Mouse (Mus musculus) embryonic facial prominence, embryonic 10.5 days (tissue): ENCODE results near the gene Ear6. TPM values are rescaled to one million over a fixed set of nuclear protein-coding genes. Genes with fewer than 3 reads are reported as not detected.

Source experiments
- DNase-seq: peaks from one replicate; pipeline ENCODE4 v3.0.0-alpha.2; 2017; ENCODE audit warnings: low spot score
- H3K27ac ChIP-seq: fragments of 300-500 bp; sonication (generic); replicated peaks from 2 replicates; pipeline ENCODE4 v1.5.1; 2016; ENCODE audit warnings: mild to moderate bottlenecking
- H3K27me3 ChIP-seq: fragments of 300-500 bp; sonication (generic); replicated peaks from 2 replicates; pipeline ENCODE4 v1.6.1; 2016; ENCODE audit warnings: low read depth, mild to moderate bottlenecking; ENCODE audit not compliant: poor library complexity, severe bottlenecking
- H3K36me3 ChIP-seq: fragments of 300-500 bp; sonication (generic); replicated peaks from 2 replicates; pipeline ENCODE4 v1.6.1; 2016; ENCODE audit warnings: mild to moderate bottlenecking, moderate library complexity
- H3K4me1 ChIP-seq: fragments of 300-500 bp; sonication (generic); 2 replicates; pipeline ENCODE4 v1.6.1; 2016
- H3K4me3 ChIP-seq: fragments of 300-500 bp; sonication (generic); 2 replicates; pipeline ENCODE4 v1.5.1; 2016; ENCODE audit warnings: mild to moderate bottlenecking, moderate library complexity
- H3K9me3 ChIP-seq: fragments of 300-500 bp; sonication (generic); 2 replicates; pipeline ENCODE4 v1.6.1; 2016; ENCODE audit warnings: mild to moderate bottlenecking
- WGBS: fragments of 180-500 bp; shearing (Covaris S2); methylation state at CpG from one replicate; pipeline ENCODE4 v1.1.7; 2016; 5-methylcytosine and 5-hydroxymethylcytosine counted together
- microRNA-seq: library from miRNA; unstranded; fragments of <30 nt; microRNA quantifications from one replicate; pipeline ENCODE4, GENCODE M21; 2017
- polyA plus RNA-seq: library from polyadenylated mRNA; unstranded; fragments of >200 nt; fragmentation: Nextera tagmentation; extraction: Ambion mirVana; gene quantifications from 2 replicates; pipeline ENCODE4 v1.2.1, GENCODE M21; 2016

Ear6 gene
- polyA plus RNA-seq, 1 experiment from 2014 or later: not detected

GRCm38 (mm10) chr14:51896539-51897170 is 43.2 kb downstream of the Ear6 start:
- DNase-seq: no peak
- Histone ChIP-seq H3K27ac (no peak overlapping the region), H3K36me3 (peaks cover 10% of the 10 kb centered on the region), H3K27me3 (no peaks in the 10 kb centered on the region), H3K4me1 (peaks cover 9% of the 10 kb centered on the region; the same call in 1 of the 2 replicates), H3K9me3 (no peaks in the 10 kb centered on the region), H3K4me3 (no peak overlapping the region)
- WGBS: 81% methylated on average over 8 of the region's 8 CpGs

DNA sequence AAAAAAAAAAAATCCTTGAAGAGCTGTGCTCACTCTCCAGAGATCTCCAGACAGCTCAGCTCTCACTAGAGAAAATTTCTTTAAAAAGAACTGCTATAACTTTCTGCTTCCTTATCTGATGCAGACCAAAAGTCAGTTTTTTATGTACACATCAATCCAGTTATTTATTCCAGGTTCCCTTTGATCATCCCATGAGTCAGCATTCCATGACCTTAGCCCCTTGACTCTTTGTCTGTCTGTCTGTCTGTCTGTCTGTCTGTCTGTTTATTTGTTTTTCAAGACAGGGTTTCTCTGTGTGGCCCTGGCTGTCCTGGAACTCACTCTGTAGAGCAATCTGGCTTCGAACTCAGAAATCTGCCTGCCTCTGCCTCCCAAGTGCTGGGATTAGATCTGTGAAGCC is 45.9 kb downstream of the Ear6 start:
- 93% methylated on average over 1 of the region's 1 CpGs for WGBS
- H3K27ac ChIP-seq: no peak overlapping the region
- H3K9me3 ChIP-seq: no peaks in the 10 kb centered on the region
- no peak overlapping the region for H3K4me3 ChIP-seq
- H3K27me3 ChIP-seq: no peaks in the 10 kb centered on the region
- no peaks in the 10 kb centered on the region for H3K4me1 ChIP-seq
- no peak for DNase-seq
- H3K36me3 ChIP-seq: no peaks in the 10 kb centered on the region; the same call in 1 of the 2 replicates

DNA sequence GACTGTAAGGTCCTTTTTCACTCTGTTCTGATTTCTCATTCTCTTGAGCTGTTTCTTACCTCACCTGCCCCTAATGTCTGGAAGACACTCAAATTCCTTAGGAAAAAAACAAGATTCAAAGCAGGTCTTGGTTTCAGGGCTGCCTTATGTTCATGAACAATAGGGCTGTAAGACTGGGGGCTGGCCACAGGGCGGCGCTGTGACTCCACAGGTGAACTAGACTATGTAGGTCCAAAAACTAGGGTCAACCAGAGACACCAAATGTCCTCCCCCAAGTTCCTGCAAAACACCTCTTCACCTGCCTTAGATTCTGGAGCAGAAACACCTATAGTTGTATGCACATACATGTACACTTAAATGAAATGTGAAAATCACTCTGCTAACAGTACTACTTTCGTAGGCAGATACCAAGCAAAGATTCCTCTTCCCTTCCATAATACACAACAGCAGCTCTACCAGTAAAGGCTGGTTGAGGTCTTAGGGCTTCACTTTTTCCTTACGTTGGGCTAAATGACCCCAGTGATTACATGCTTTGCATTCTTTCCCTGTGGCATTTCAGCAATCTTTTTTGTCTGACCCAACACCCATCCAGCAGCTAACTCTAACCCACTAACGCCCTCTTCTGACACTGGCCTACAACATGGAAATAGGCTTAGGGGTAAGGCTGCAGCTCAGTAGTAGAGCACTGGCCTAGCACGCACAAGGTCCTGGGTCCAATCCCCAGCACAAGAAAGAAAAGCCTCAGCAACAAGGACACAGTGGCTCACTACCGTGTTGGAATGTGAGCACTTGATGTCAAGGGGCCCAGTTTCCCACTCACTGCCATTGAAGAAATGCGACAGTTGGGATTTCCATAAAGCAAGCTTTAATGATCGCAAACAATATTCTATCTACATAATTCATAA is 49.6 kb downstream of the Ear6 start:
- Histone ChIP-seq H3K4me1 (peaks cover 9% of the 10 kb centered on the region), H3K27me3 (no peaks in the 10 kb centered on the region), H3K36me3 (no peaks in the 10 kb centered on the region), H3K9me3 (no peaks in the 10 kb centered on the region), H3K27ac (no peak overlapping the region), H3K4me3 (no peak overlapping the region)
- DNase-seq: peak; percentile 84
- 61% methylated on average over 9 of the region's 9 CpGs for WGBS

GRCm38 (mm10) chr14:51903782-51904181 is 50.3 kb downstream of the Ear6 start:
- H3K27ac ChIP-seq: no peak overlapping the region
- no peaks in the 10 kb centered on the region for H3K36me3 ChIP-seq
- no peak for DNase-seq
- no peak overlapping the region for H3K4me3 ChIP-seq
- 89% methylated on average over 9 of the region's 9 CpGs for WGBS
- peaks cover 9% of the 10 kb centered on the region for H3K4me1 ChIP-seq
- H3K9me3 ChIP-seq: no peaks in the 10 kb centered on the region
- H3K27me3 ChIP-seq: no peaks in the 10 kb centered on the region

Small RNA genes within 50 kb of the gene (microRNA-seq; reads per million reads assigned to microRNA genes)
- gene Gm27375: not detected

Other genes starting within 250 kb of the Ear6 start
- gene Gm17078, start 242.4 kb upstream of the Ear6 start, polyA plus RNA-seq: not detected in 2 replicates
- not detected in 2 replicates for gene Gm4181, start 218.0 kb upstream of the Ear6 start, polyA plus RNA-seq
- gene Gm17079, start 158.2 kb upstream of the Ear6 start, polyA plus RNA-seq: not detected in 2 replicates
- not detected in 2 replicates for gene Gm5800, start 136.5 kb upstream of the Ear6 start, polyA plus RNA-seq
- gene Ang4, start 80.1 kb upstream of the Ear6 start, polyA plus RNA-seq: not detected in 2 replicates
- not detected in 2 replicates for gene AY358078, start 53.7 kb upstream of the Ear6 start, polyA plus RNA-seq
- gene Mettl17, start 31.1 kb downstream of the Ear6 start, polyA plus RNA-seq: 52.4 and 53.0 TPM in 2 replicates
- 0.60 and 0.62 TPM in 2 replicates for gene Slc39a2, start 39.2 kb downstream of the Ear6 start, polyA plus RNA-seq
- gene Ndrg2, start 60.5 kb downstream of the Ear6 start, polyA plus RNA-seq: 15.4 and 16.6 TPM in 2 replicates
- gene Tppp2, start 64.7 kb downstream of the Ear6 start, polyA plus RNA-seq: not detected in 2 replicates
- gene Rnase13, start 69.1 kb downstream of the Ear6 start, polyA plus RNA-seq: not detected in 2 replicates
- 151 and 163 TPM in 2 replicates for gene Arhgef40, start 131.0 kb downstream of the Ear6 start, polyA plus RNA-seq
- gene Tmem253, start 162.0 kb downstream of the Ear6 start, polyA plus RNA-seq: 0.65 and 0.72 TPM in 2 replicates
- 57.5 and 63.2 TPM in 2 replicates for gene Zfp219, start 167.0 kb downstream of the Ear6 start, polyA plus RNA-seq
- not detected in 2 replicates for gene Olfr221, start 188.8 kb downstream of the Ear6 start, polyA plus RNA-seq